Mouse (Mus musculus): ENCODE results near the gene Kcnmb4. TPM values are rescaled to one million over a fixed set of nuclear protein-coding genes. Genes with fewer than 3 reads are reported as not detected.

Gene Kcnmb4
- polyA plus RNA-seq, 1 experiment from 2014 or later, result 2.7 TPM

GRCm38 (mm10) chr10:116444826-116445225 lies 28.9 kb downstream of the Kcnmb4 start:
- ATAC-seq (replicated peaks; ENCODE audit: low FRiP score) (no peak), DNase-seq (ENCODE audit: low spot score) (no peak)
- H3K27ac ChIP-seq (ENCODE audit: low read depth, low read length), result no peak overlapping the region
- no peak overlapping the region for H3K4me2 ChIP-seq
- no peaks in the 10 kb centered on the region for H3K4me1 ChIP-seq (replicated peaks; ENCODE audit: control insufficient read depth, insufficient read depth, low read length)
- no peaks in the 10 kb centered on the region for H3K27me3 ChIP-seq (replicated peaks; ENCODE audit: control insufficient read depth, insufficient read depth, low read length)
- H3K36me3 ChIP-seq (ENCODE audit: control insufficient read depth, insufficient read depth, low read length), result no peaks in the 10 kb centered on the region
- H3K4me3 ChIP-seq (ENCODE audit: low read depth, low read length), result no peak overlapping the region
- no peak overlapping the region for H3K9ac ChIP-seq (ENCODE audit: low read depth, low read length)
- WGBS, result 85% methylated on average over 8 of the region's 8 CpGs
- no peaks in the 10 kb centered on the region for H3K9me3 ChIP-seq (ENCODE audit: control insufficient read depth, low read length)

- no peak overlapping the region for H3K27ac ChIP-seq (ENCODE audit: low read depth, low read length)
- H3K9ac ChIP-seq (ENCODE audit: low read depth, low read length), result no peak overlapping the region
- no peaks in the 10 kb centered on the region; the same call in 1 of the 2 replicates for H3K9me3 ChIP-seq (ENCODE audit: control insufficient read depth, low read length)
- H3K4me3 ChIP-seq (ENCODE audit: low read depth, low read length), result no peak overlapping the region
- no peak overlapping the region for H3K4me2 ChIP-seq
- DNase-seq (ENCODE audit: low spot score) (no peak), ATAC-seq (replicated peaks; ENCODE audit: low FRiP score) (no peak)
- H3K4me1 ChIP-seq (replicated peaks; ENCODE audit: control insufficient read depth, insufficient read depth, low read length), result no peaks in the 10 kb centered on the region
- H3K27me3 ChIP-seq (replicated peaks; ENCODE audit: control insufficient read depth, insufficient read depth, low read length), result no peaks in the 10 kb centered on the region
- no peaks in the 10 kb centered on the region for H3K36me3 ChIP-seq (ENCODE audit: control insufficient read depth, insufficient read depth, low read length)
- WGBS, result 92% methylated on average over 10 of the region's 10 CpGs
These were observed 29.3 kb downstream of the Kcnmb4 start for GRCm38 (mm10) chr10:116444371-116444770.

GRCm38 (mm10) chr10:116440946-116441345 lies 32.7 kb downstream of the Kcnmb4 start:
- 93% methylated on average over 7 of the region's 7 CpGs for WGBS
- no peak overlapping the region for H3K4me2 ChIP-seq

GRCm38 (mm10) chr10:116440088-116440487 lies 33.6 kb downstream of the Kcnmb4 start:
- H3K27ac ChIP-seq (ENCODE audit: low read depth, low read length), result no peak overlapping the region
- DNase-seq (ENCODE audit: low spot score), result no peak
- 66% methylated on average over 10 of the region's 10 CpGs for WGBS
- H3K27me3 ChIP-seq (replicated peaks; ENCODE audit: control insufficient read depth, insufficient read depth, low read length), result no peaks in the 10 kb centered on the region
- no peak overlapping the region for H3K9ac ChIP-seq (ENCODE audit: low read depth, low read length)
- H3K4me2 ChIP-seq, result no peak overlapping the region
- no peaks in the 10 kb centered on the region for H3K4me1 ChIP-seq (replicated peaks; ENCODE audit: control insufficient read depth, insufficient read depth, low read length)
- ATAC-seq (replicated peaks; ENCODE audit: low FRiP score), result peak; percentile 54; the same call in 1 of the 2 replicates
- H3K4me3 ChIP-seq (ENCODE audit: low read depth, low read length), result no peak overlapping the region
- peaks cover 6% of the 10 kb centered on the region; the same call in 1 of the 2 replicates for H3K9me3 ChIP-seq (ENCODE audit: control insufficient read depth, low read length)
- H3K36me3 ChIP-seq (ENCODE audit: control insufficient read depth, insufficient read depth, low read length), result no peaks in the 10 kb centered on the region

More at GRCm38 (mm10) chr10:116440946-116441345, 32.7 kb downstream of the Kcnmb4 start:
- no peak overlapping the region for H3K27ac ChIP-seq (ENCODE audit: low read depth, low read length)
- DNase-seq (ENCODE audit: low spot score) (no peak), ATAC-seq (replicated peaks; ENCODE audit: low FRiP score) (no peak)
- no peaks in the 10 kb centered on the region for H3K4me1 ChIP-seq (replicated peaks; ENCODE audit: control insufficient read depth, insufficient read depth, low read length)
- H3K27me3 ChIP-seq (replicated peaks; ENCODE audit: control insufficient read depth, insufficient read depth, low read length), result no peaks in the 10 kb centered on the region
- no peak overlapping the region for H3K9ac ChIP-seq (ENCODE audit: low read depth, low read length)
- peaks cover 6% of the 10 kb centered on the region; the same call in 1 of the 2 replicates for H3K9me3 ChIP-seq (ENCODE audit: control insufficient read depth, low read length)
- no peak overlapping the region for H3K4me3 ChIP-seq (ENCODE audit: low read depth, low read length)
- no peaks in the 10 kb centered on the region for H3K36me3 ChIP-seq (ENCODE audit: control insufficient read depth, insufficient read depth, low read length)

GRCm38 (mm10) chr10:116435455-116435854 lies 38.2 kb downstream of the Kcnmb4 start:
- WGBS, result 85% methylated on average over 12 of the region's 12 CpGs
- H3K9me3 ChIP-seq (ENCODE audit: control insufficient read depth, low read length), result peaks cover 6% of the 10 kb centered on the region; the same call in 1 of the 2 replicates
- H3K27ac ChIP-seq (ENCODE audit: low read depth, low read length), result no peak overlapping the region
- no peak for DNase-seq (ENCODE audit: low spot score)
- no peak for ATAC-seq (replicated peaks; ENCODE audit: low FRiP score)
- no peak overlapping the region for H3K4me2 ChIP-seq
- no peak overlapping the region for H3K4me3 ChIP-seq (ENCODE audit: low read depth, low read length)
- no peak overlapping the region for H3K9ac ChIP-seq (ENCODE audit: low read depth, low read length)
- no peaks in the 10 kb centered on the region for H3K4me1 ChIP-seq (replicated peaks; ENCODE audit: control insufficient read depth, insufficient read depth, low read length)
- H3K27me3 ChIP-seq (replicated peaks; ENCODE audit: control insufficient read depth, insufficient read depth, low read length), result no peaks in the 10 kb centered on the region
- no peaks in the 10 kb centered on the region for H3K36me3 ChIP-seq (ENCODE audit: control insufficient read depth, insufficient read depth, low read length)

GRCm38 (mm10) chr10:116432421-116432820 lies 41.3 kb downstream of the Kcnmb4 start:
- 82% methylated on average over 7 of the region's 7 CpGs for WGBS

GRCm38 (mm10) chr10:116428026-116428780 lies 45.5 kb downstream of the Kcnmb4 start:
- WGBS, result 89% methylated on average over 26 of the region's 26 CpGs
- no peaks in the 10 kb centered on the region for H3K4me1 ChIP-seq (replicated peaks; ENCODE audit: control insufficient read depth, insufficient read depth, low read length)
- H3K4me3 ChIP-seq (ENCODE audit: low read depth, low read length), result no peak overlapping the region
- H3K4me2 ChIP-seq, result no peak overlapping the region
- no peaks in the 10 kb centered on the region for H3K36me3 ChIP-seq (ENCODE audit: control insufficient read depth, insufficient read depth, low read length)
- no peak for ATAC-seq (replicated peaks; ENCODE audit: low FRiP score)
- H3K9ac ChIP-seq (ENCODE audit: low read depth, low read length), result no peak overlapping the region
- H3K9me3 ChIP-seq (ENCODE audit: control insufficient read depth, low read length), result no peaks in the 10 kb centered on the region
- no peak overlapping the region for H3K27ac ChIP-seq (ENCODE audit: low read depth, low read length)
- H3K27me3 ChIP-seq (replicated peaks; ENCODE audit: control insufficient read depth, insufficient read depth, low read length), result no peaks in the 10 kb centered on the region
- no peak for DNase-seq (ENCODE audit: low spot score)

More at GRCm38 (mm10) chr10:116432421-116432820, 41.3 kb downstream of the Kcnmb4 start:
- no peak overlapping the region for H3K27ac ChIP-seq (ENCODE audit: low read depth, low read length)
- H3K4me1 ChIP-seq (replicated peaks; ENCODE audit: control insufficient read depth, insufficient read depth, low read length), result no peaks in the 10 kb centered on the region
- DNase-seq (ENCODE audit: low spot score) (no peak), ATAC-seq (replicated peaks; ENCODE audit: low FRiP score) (no peak)
- H3K4me3 ChIP-seq (ENCODE audit: low read depth, low read length), result no peak overlapping the region
- no peaks in the 10 kb centered on the region for H3K27me3 ChIP-seq (replicated peaks; ENCODE audit: control insufficient read depth, insufficient read depth, low read length)
- H3K36me3 ChIP-seq (ENCODE audit: control insufficient read depth, insufficient read depth, low read length), result no peaks in the 10 kb centered on the region
- no peaks in the 10 kb centered on the region for H3K9me3 ChIP-seq (ENCODE audit: control insufficient read depth, low read length)
- no peak overlapping the region for H3K9ac ChIP-seq (ENCODE audit: low read depth, low read length)
- no peak overlapping the region for H3K4me2 ChIP-seq

- Histone ChIP-seq H3K4me3 (ENCODE audit: low read depth, low read length) (no peak overlapping the region), H3K27me3 (replicated peaks; ENCODE audit: control insufficient read depth, insufficient read depth, low read length) (no peaks in the 10 kb centered on the region), H3K4me2 (no peak overlapping the region), H3K27ac (ENCODE audit: low read depth, low read length) (no peak overlapping the region), H3K36me3 (ENCODE audit: control insufficient read depth, insufficient read depth, low read length) (no peaks in the 10 kb centered on the region), H3K4me1 (replicated peaks; ENCODE audit: control insufficient read depth, insufficient read depth, low read length) (no peaks in the 10 kb centered on the region), H3K9ac (ENCODE audit: low read depth, low read length) (no peak overlapping the region), H3K9me3 (ENCODE audit: control insufficient read depth, low read length) (no peaks in the 10 kb centered on the region)
- DNase-seq (ENCODE audit: low spot score), result no peak
- ATAC-seq (replicated peaks; ENCODE audit: low FRiP score), result no peak
- 72% methylated on average over 7 of the region's 7 CpGs for WGBS
These were observed 47.5 kb downstream of the Kcnmb4 start for GRCm38 (mm10) chr10:116426176-116426575.

- 83% methylated on average over 6 of the region's 6 CpGs for WGBS
- ATAC-seq (replicated peaks; ENCODE audit: low FRiP score) (no peak), DNase-seq (ENCODE audit: low spot score) (no peak)
- no peaks in the 10 kb centered on the region for H3K9me3 ChIP-seq (ENCODE audit: control insufficient read depth, low read length)
- H3K27me3 ChIP-seq (replicated peaks; ENCODE audit: control insufficient read depth, insufficient read depth, low read length), result no peaks in the 10 kb centered on the region
- H3K4me1 ChIP-seq (replicated peaks; ENCODE audit: control insufficient read depth, insufficient read depth, low read length), result no peaks in the 10 kb centered on the region
- H3K36me3 ChIP-seq (ENCODE audit: control insufficient read depth, insufficient read depth, low read length), result no peaks in the 10 kb centered on the region
- no peak overlapping the region for H3K27ac ChIP-seq (ENCODE audit: low read depth, low read length)
- no peak overlapping the region for H3K4me3 ChIP-seq (ENCODE audit: low read depth, low read length)
- H3K9ac ChIP-seq (ENCODE audit: low read depth, low read length), result no peak overlapping the region
- H3K4me2 ChIP-seq, result no peak overlapping the region
These were observed 48.8 kb downstream of the Kcnmb4 start for GRCm38 (mm10) chr10:116424921-116425320.

Data from liver, embryonic 11.5 days (tissue).